Mouse (Mus musculus) hindbrain, embryonic 16.5 days (tissue): ENCODE measurements around the gene Kif1b. TPM values are rescaled to one million over a fixed set of nuclear protein-coding genes. Genes with fewer than 3 reads are reported as not detected.
"Not testable (repeated sequence)": the region's sequence is repeated elsewhere in the genome, so short reads cannot be mapped to it uniquely, and the experiment has no call there.

ENCODE experiments used
- ATAC-seq: fragments of 200-750 bp; cut with Nextera tagmentation; 2 replicates; pipeline ENCODE4 v1.8.0; 2017; ENCODE audit warnings: moderate TSS enrichment, moderate library complexity
- H3K27ac ChIP-seq: fragments of 300-500 bp; sonication (generic); 2 replicates; pipeline ENCODE4 v1.5.1; 2014; ENCODE audit warnings: low read depth, mild to moderate bottlenecking, control low read depth, low read length, moderate library complexity
- H3K27me3 ChIP-seq: fragments of 300-500 bp; sonication (generic); replicated peaks from 2 replicates; pipeline ENCODE4 v1.6.1; 2014; ENCODE audit warnings: low read length; ENCODE audit not compliant: control insufficient read depth, insufficient read depth
- H3K36me3 ChIP-seq: fragments of 300-500 bp; sonication (generic); 2 replicates; pipeline ENCODE4 v1.6.1; 2014; ENCODE audit warnings: mild to moderate bottlenecking, low read length, moderate library complexity, mixed read lengths; ENCODE audit not compliant: control insufficient read depth, insufficient read depth
- H3K4me1 ChIP-seq: fragments of 300-500 bp; sonication (generic); 2 replicates; pipeline ENCODE4 v1.6.1; 2014; ENCODE audit warnings: low read depth, low read length; ENCODE audit not compliant: control insufficient read depth, insufficient read depth
- H3K4me2 ChIP-seq: fragments of 300-500 bp; sonication (generic); 2 replicates; pipeline ENCODE4 v1.6.1; 2014; ENCODE audit warnings: mild to moderate bottlenecking, low read length, control low read depth, moderate library complexity
- H3K4me3 ChIP-seq: fragments of 300-500 bp; sonication (generic); 2 replicates; pipeline ENCODE4 v1.5.1; 2014; ENCODE audit warnings: mild to moderate bottlenecking, low read length, control low read depth, moderate library complexity
- H3K9ac ChIP-seq: fragments of 300-500 bp; sonication (generic); 2 replicates; pipeline ENCODE4 v1.6.1; 2014; ENCODE audit warnings: low read depth, mild to moderate bottlenecking, control low read depth, low read length, moderate library complexity
- H3K9me3 ChIP-seq: fragments of 300-500 bp; sonication (generic); 2 replicates; pipeline ENCODE4 v1.6.1; 2014; ENCODE audit warnings: mild to moderate bottlenecking, low read length, moderate library complexity; ENCODE audit not compliant: control insufficient read depth
- WGBS: fragments of 180-500 bp; shearing (Covaris S2); extraction: QIAGEN DNeasy Blood & Tissue Kit; methylation state at CpG from one replicate; pipeline ENCODE4 v1.1.7; 2014; 5-methylcytosine and 5-hydroxymethylcytosine counted together
- polyA plus RNA-seq: library from polyadenylated mRNA; unstranded; fragments of >200 nt; fragmentation: Nextera tagmentation; extraction: Ambion mirVana; gene quantifications from 2 replicates; pipeline ENCODE4 v1.2.1, GENCODE M21; 2015

The Kif1b gene
- polyA plus RNA-seq, 1 experiment from 2014 or later = 119 TPM

- 96% methylated on average over 3 of the region's 3 CpGs for WGBS
- Histone ChIP-seq H3K27ac (no peak overlapping the region), H3K4me2 (no peak overlapping the region), H3K4me1 (peaks cover 12% of the 10 kb centered on the region), H3K9ac (no peak overlapping the region), H3K27me3 (no peaks in the 10 kb centered on the region), H3K4me3 (no peak overlapping the region), H3K36me3 (peaks cover 53% of the 10 kb centered on the region), H3K9me3 (no peaks in the 10 kb centered on the region)
- no peak for ATAC-seq
These were observed 84.0 kb downstream of the Kif1b start for GRCm38 (mm10) chr4:149223453-149223852.

GRCm38 (mm10) chr4:149220481-149220880, 87.0 kb downstream of the Kif1b start:
- H3K27ac ChIP-seq = peak overlapping the region; percentile 69
- H3K9ac ChIP-seq = no peak overlapping the region
- H3K4me3 ChIP-seq = no peak overlapping the region
- no peak overlapping the region for H3K4me2 ChIP-seq
- H3K27me3 ChIP-seq = no peaks in the 10 kb centered on the region
- peaks cover 12% of the 10 kb centered on the region for H3K4me1 ChIP-seq
- peaks cover 59% of the 10 kb centered on the region for H3K36me3 ChIP-seq
- no peaks in the 10 kb centered on the region for H3K9me3 ChIP-seq
- 36% methylated on average over 17 of the region's 17 CpGs for WGBS
- peak; percentile 37; the same call in 1 of the 2 replicates for ATAC-seq

GRCm38 (mm10) chr4:149220042-149220473, 87.4 kb downstream of the Kif1b start:
- Histone ChIP-seq H3K36me3 (peaks cover 57% of the 10 kb centered on the region), H3K9ac (no peak overlapping the region), H3K9me3 (no peaks in the 10 kb centered on the region), H3K4me3 (no peak overlapping the region), H3K4me1 (peaks cover 12% of the 10 kb centered on the region), H3K27me3 (no peaks in the 10 kb centered on the region), H3K4me2 (no peak overlapping the region), H3K27ac (peak overlapping the region; percentile 69)
- WGBS = 10% methylated on average over 5 of the region's 5 CpGs
- peak; percentile 86 for ATAC-seq

- Histone ChIP-seq H3K27ac (peak overlapping the region; percentile 69), H3K27me3 (no peaks in the 10 kb centered on the region), H3K4me3 (no peak overlapping the region), H3K4me1 (peaks cover 12% of the 10 kb centered on the region), H3K4me2 (no peak overlapping the region), H3K9ac (no peak overlapping the region), H3K36me3 (peaks cover 57% of the 10 kb centered on the region), H3K9me3 (no peaks in the 10 kb centered on the region)
- peak; percentile 38; the same call in 1 of the 2 replicates for ATAC-seq
- WGBS = 39% methylated on average over 12 of the region's 12 CpGs
These were observed 88.0 kb downstream of the Kif1b start for GRCm38 (mm10) chr4:149219401-149220041.

GRCm38 (mm10) chr4:149218476-149218875, 89.0 kb downstream of the Kif1b start:
- H3K36me3 ChIP-seq = peaks cover 56% of the 10 kb centered on the region
- H3K4me3 ChIP-seq = no peak overlapping the region
- 85% methylated on average over 5 of the region's 5 CpGs for WGBS
- no peak overlapping the region for H3K4me2 ChIP-seq
- no peaks in the 10 kb centered on the region for H3K9me3 ChIP-seq
- no peak for ATAC-seq
- no peak overlapping the region for H3K27ac ChIP-seq
- no peaks in the 10 kb centered on the region for H3K27me3 ChIP-seq
- H3K4me1 ChIP-seq = peaks cover 12% of the 10 kb centered on the region
- H3K9ac ChIP-seq = no peak overlapping the region

- Histone ChIP-seq H3K9me3 (no peaks in the 10 kb centered on the region), H3K4me2 (no peak overlapping the region), H3K9ac (no peak overlapping the region), H3K27ac (no peak overlapping the region), H3K4me1 (peaks cover 12% of the 10 kb centered on the region), H3K36me3 (peaks cover 52% of the 10 kb centered on the region), H3K27me3 (no peaks in the 10 kb centered on the region), H3K4me3 (no peak overlapping the region)
- ATAC-seq = no peak
- WGBS = 90% methylated on average over 9 of the region's 9 CpGs
These were observed 91.5 kb downstream of the Kif1b start for GRCm38 (mm10) chr4:149215982-149216381.

- no peak overlapping the region for H3K4me2 ChIP-seq
- no peak overlapping the region for H3K4me3 ChIP-seq
- 61% methylated on average over 2 of the region's 2 CpGs for WGBS
- no peak overlapping the region for H3K27ac ChIP-seq
- no peaks in the 10 kb centered on the region for H3K9me3 ChIP-seq
- H3K27me3 ChIP-seq = no peaks in the 10 kb centered on the region
- no peak overlapping the region for H3K9ac ChIP-seq
- H3K4me1 ChIP-seq = peaks cover 8% of the 10 kb centered on the region
- no peak for ATAC-seq
- H3K36me3 ChIP-seq = peaks cover 52% of the 10 kb centered on the region
These were observed 92.1 kb downstream of the Kif1b start for GRCm38 (mm10) chr4:149215397-149215796.

- H3K4me3 ChIP-seq, H3K27me3 ChIP-seq, H3K27ac ChIP-seq, H3K4me2 ChIP-seq, ATAC-seq, H3K9ac ChIP-seq, H3K4me1 ChIP-seq, H3K9me3 ChIP-seq: not testable (repeated sequence)
- H3K36me3 ChIP-seq = peaks cover 52% of the 10 kb centered on the region
- WGBS = 95% methylated on average over 2 of the region's 2 CpGs
These were observed 93.0 kb downstream of the Kif1b start for GRCm38 (mm10) chr4:149214468-149214867.

GRCm38 (mm10) chr4:149213466-149213865, 94.0 kb downstream of the Kif1b start:
- WGBS = 95% methylated on average over 9 of the region's 9 CpGs
- Histone ChIP-seq H3K9ac (no peak overlapping the region), H3K27ac (no peak overlapping the region), H3K4me2 (no peak overlapping the region), H3K27me3 (no peaks in the 10 kb centered on the region), H3K4me1 (no peaks in the 10 kb centered on the region), H3K9me3 (no peaks in the 10 kb centered on the region), H3K4me3 (no peak overlapping the region), H3K36me3 (peaks cover 50% of the 10 kb centered on the region)
- ATAC-seq = no peak
